Mouse (Mus musculus): ENCODE data around the gene Slc22a4. TPM values are rescaled to one million over a fixed set of nuclear protein-coding genes. Genes with fewer than 3 reads are reported as not detected.
"Not testable (repeated sequence)": the region's sequence is repeated elsewhere in the genome, so short reads cannot be mapped to it uniquely, and the experiment has no call there.

Gene Slc22a4
- total RNA-seq, 2 experiments from 2014 or later: 4.0 to 4.5 TPM

DNA sequence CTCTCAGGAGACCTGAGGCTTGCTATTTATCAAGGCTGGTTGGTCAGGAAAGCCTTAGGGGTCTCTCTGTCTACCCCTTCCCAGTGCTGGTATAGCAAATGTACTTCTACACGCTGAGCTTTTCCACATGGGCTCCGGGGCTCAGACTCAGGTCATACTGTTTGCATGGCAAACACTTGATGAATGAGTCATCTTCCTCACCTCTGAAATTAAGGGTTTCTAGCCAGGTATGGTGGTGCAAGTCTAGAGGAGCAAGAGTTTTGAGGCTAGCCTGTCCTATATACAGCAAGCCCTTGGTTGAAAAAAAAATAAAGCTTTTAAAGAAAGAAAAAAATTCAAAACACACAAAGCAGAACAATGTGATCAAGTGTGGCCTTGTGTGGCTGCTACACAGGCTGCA lies 16.6 kb downstream of the Slc22a4 start:
- no peak for DNase-seq (ENCODE audit: low spot score in 2 of 2)
- intact Hi-C loops (cut with DNase I): no loop called here

DNA sequence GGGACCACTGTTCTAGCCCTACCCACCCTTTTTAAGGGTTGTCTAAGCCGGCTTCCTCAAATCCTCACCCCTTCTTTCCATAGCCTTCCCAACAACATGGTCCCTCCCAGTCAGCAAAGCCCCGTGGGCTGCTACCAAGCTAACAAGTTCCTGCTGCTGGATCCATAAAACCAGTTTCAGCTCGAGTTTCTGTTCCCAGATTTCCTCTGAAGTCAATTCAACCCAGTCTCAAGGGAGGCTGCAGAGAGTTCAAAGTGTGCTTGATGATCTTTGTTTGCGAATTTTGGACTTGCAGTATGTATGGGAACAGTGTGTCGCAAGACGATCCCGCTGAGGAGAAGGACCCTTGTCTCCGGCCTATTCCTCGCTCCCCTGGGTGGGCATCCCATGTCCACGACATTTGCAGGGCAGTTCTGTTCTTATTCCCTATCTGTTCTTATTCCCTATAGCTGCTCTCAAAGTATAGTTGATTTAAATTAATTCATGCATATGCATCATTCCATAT lies 19.4 kb downstream of the Slc22a4 start:
- intact Hi-C loops (cut with DNase I): loop anchor here (10.0 kb wide), 1 partner anchor 526 kb away; no protein-coding TSS in a partner anchor
- DNase-seq (ENCODE audit: low spot score in 2 of 2): no peak

DNA sequence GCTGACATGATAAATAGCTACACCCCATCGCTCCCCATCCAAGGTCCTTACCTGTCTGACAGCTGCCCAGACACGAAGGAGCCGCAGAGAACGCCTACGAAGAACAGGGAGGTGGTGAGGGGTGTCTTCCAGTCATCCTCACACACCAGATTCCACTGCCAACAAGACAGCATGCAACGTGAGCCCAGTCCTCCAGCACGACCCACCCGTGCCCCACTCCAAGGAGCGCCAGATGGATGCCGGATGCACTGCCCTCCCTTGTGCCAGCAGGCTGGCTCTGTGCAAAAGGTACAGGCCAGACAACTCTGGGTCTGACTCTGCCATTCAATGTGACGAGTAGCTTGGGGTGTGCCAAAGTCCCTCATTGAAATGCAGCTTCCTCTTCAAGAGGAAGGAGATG lies 20.2 kb downstream of the Slc22a4 start:
- intact Hi-C loops (cut with DNase I): loop anchor here (10.0 kb wide), 1 partner anchor 527 kb away; no protein-coding TSS in a partner anchor
- DNase-seq (ENCODE audit: low spot score in 2 of 2): peak in 1 of 2 experiments; percentile 17

DNA sequence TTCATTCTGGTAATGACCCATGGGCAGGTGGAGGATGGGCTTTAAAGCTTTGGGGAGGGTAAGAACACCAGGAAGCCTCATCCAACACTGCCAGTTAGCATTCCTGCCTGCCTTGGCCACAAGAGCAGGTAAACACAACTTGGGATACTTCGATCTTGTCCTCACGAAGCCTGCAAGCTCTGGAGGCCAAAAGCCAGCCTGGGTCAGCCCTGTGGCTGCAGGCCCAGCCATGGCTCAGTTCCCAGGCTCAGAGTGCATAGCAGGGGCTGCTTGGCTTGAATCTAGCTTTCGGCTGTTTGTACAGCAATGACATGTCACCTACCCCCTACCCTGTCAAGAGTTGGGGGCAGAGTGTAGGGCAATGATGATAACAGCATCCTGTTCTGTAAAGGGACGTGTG lies 21.0 kb downstream of the Slc22a4 start:
- intact Hi-C loops (cut with DNase I): loop anchor here (10.0 kb wide), 1 partner anchor 528 kb away; no protein-coding TSS in a partner anchor
- DNase-seq (ENCODE audit: low spot score in 2 of 2): peak in 1 of 2 experiments; percentile 27

DNA sequence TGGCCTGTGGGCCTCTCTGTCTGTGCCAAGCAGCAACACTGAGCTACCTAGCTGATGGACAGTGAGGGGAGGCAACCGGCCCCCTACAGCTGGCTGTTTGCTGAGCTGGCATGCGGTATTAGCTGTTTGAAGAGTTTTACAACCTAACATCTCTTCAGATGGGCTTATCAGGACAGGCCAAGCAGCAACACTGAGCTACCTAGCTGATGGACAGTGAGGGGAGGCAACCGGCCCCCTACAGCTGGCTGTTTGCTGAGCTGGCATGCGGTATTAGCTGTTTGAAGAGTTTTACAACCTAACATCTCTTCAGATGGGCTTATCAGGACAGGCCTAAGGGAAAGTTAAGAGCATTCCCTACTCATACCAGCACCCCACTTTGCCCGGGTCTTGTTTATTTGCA lies 21.5 kb downstream of the Slc22a4 start:
- DNase-seq (ENCODE audit: low spot score in 2 of 2): not testable (repeated sequence)
- intact Hi-C loops (cut with DNase I): loop anchor here (10.0 kb wide), 1 partner anchor 528 kb away; no protein-coding TSS in a partner anchor

DNA sequence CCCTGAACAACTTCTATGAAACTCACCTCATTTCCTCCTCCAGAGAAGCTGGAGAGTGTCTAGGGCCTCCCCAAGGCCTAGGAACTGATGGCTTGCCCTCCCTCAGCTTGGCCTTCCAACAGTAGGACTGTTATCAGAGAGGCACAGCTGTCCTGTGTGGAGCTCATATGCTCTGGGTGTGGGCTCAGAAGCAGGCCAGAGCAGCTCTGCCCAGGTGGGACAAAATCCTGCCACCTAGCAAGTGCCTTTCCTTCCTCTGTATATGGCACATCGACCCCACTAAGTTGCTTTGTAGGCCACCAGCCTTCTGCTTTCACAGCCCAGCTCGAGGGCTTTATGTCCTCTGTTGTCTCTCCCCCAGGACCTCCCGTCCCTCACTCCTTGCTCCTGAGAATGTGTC lies 23.2 kb downstream of the Slc22a4 start:
- no peak for DNase-seq (ENCODE audit: low spot score in 2 of 2)
- intact Hi-C loops (cut with DNase I): loop anchor here (5.0 to 10.0 kb wide), 2 partner anchors 253 to 530 kb away; no protein-coding TSS in a partner anchor

DNA sequence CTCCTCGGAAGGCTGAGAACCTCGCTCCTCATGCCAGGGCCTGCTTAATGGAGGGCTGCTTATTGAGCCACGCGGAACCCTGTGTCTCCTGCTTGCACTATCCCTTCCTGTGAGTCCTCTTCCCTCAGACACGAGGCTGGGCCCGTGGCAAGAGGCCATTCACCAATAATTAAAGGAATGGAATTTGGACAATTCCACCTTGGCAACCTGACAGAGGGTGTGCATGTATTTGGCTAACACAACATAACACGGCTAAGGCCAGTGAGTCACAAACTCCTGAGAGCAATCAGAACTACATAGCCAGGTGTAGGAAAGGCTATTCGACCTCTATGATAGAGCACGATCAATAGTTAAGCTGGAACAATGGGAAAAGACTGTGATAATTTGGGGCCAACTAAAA lies 23.7 kb downstream of the Slc22a4 start:
- no peak for DNase-seq (ENCODE audit: low spot score in 2 of 2)
- intact Hi-C loops (cut with DNase I): loop anchor here (5.0 to 10.0 kb wide), 2 partner anchors 253 to 531 kb away; no protein-coding TSS in a partner anchor

DNA sequence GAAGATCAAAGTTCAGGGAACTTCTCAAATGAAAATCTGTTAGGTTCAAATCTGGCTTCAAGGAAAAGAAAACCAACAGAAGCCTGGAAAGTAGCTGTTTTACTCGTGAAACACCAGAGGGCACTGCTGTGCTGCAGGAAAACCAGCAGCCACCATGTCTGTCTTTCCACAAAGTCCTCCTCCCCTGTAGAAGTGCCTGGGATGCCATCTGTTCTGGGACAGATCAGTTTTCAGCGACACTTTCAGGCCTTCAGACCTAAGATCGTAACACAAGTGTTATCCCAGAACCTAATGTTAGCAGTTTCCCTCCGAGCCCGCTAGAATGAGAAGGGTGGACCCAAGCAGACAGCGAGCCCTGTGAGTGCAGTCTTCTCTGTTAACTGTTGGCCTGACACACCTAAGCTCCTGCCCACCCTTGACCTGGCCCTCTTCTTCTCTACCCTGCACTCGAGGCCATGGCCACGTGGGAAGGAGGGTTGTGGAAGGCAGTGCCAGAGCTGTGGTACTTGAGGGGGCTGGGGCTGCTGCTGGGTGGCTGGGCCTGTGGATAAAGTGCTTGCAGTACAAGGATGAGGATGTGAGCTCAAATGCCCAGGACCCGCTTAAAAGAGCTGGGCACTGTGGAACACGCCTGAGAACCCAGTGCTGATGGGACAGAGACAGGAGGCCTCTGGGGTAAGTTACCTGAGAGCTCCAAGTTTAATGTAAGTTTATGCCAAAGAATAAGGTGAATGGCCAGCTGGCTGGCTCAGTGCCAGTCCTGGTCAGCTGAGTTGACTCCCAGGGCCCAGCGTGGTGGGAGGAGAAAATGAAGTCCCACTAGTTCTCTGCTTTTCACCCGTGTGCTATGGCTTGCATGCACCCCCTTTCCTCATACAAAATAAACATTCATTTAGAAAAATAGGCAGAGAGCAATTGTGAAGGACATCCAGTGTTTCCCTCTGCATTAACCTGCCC lies 24.9 kb downstream of the Slc22a4 start:
- intact Hi-C loops (cut with DNase I): loop anchor here (2.0 to 10.0 kb wide), 4 partner anchors 52 to 532 kb away; no protein-coding TSS in a partner anchor
- peak; percentile 54 to 80 for DNase-seq (ENCODE audit: low spot score in 2 of 2)

DNA sequence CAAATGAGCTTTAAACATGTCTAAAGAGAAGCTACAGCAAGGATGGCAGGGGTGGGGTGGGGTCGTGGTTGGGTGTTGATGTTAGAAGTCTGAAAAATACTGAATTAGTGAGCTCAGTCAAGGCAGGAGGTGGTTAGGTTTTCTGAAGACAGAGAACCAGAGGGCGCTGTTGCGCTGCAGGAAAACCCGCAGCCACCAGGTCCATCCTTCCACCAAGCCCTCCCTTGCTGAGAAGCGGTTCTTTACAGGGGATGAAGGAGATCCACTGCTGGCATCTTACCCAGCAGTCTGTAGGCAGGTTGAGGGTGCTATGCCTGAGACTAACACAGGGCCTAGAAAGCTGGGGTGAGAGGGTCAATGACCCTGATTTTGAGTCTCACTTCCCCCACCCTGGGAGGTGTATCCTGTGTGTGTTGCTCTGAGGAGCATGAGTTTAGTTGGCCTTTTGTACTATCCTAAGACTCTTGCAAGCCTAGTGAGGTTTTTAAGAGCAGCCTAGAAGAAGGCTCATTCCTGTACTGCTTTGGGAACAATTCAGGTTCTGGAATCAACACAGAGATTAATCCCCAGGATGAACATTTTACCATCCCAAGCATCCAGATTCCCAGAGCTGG lies 25.6 kb downstream of the Slc22a4 start:
- DNase-seq (ENCODE audit: low spot score in 2 of 2): peak; percentile 74 to 81
- intact Hi-C loops (cut with DNase I): loop anchor here (2.0 to 10.0 kb wide), 4 partner anchors 53 to 533 kb away; no protein-coding TSS in a partner anchor

DNA sequence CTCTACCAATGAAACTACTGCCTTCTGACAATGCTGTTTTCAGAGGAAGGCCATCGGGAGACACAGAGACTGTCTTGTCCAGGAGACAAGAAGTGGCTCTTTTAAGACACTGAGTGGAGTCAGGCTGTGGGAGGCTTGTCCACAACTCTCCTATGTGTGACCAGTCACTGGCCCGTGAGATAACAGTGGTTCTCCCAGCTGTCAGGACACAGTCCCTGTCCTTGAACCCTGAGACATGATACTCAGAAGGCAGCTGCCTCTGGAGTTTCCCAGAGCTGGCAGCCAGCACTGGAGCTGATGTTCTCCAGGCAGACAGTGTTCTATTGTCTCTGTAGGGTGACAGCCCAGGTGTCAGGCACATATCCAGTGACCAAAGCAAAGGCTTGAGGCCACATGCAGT lies 30.2 kb downstream of the Slc22a4 start:
- peak in 1 of 2 experiments; percentile 15 for DNase-seq (ENCODE audit: low spot score in 2 of 2)
- intact Hi-C loops (cut with DNase I): no loop called here

DNA sequence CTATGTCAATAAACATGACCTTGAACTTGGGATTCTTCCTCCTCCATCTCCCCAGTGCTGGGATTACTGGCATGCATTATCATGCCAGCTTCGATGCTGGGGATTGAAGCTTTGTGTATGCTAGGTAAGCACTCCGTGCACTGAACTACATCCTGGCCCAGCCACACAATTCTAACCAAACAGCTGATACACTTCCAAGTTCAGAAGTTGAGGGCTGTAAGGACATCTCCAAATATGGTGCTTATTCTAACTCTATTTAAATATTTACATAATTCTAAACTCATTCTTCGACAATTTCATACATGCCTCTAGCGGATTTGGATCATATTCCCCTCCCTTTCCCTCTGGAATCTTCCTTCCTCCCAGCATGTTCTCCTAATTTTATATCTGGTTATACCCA lies 35.6 kb downstream of the Slc22a4 start:
- intact Hi-C loops (cut with DNase I): no loop called here
- no peak for DNase-seq (ENCODE audit: low spot score in 2 of 2)

DNA sequence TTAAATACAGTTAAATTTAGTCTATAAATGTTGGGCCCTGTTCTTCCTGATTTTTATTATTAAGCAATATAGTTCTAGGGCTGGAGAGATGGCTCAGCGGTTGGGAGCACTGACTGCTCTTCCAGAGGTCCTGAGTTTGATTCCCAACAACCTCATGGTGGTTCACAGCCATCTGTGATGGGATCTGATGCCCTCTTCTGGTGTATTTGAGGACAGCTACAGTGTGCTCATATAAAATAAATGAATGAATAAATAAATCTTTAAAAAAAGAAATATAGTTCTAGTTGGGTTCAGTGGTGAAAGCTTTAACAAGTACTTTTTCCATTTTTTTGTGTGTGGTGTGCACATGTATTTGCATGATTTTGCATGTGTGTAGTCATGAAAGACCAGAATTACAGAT lies 38.7 kb downstream of the Slc22a4 start:
- intact Hi-C loops (cut with DNase I): no loop called here
- no peak for DNase-seq (ENCODE audit: low spot score in 2 of 2)

DNA sequence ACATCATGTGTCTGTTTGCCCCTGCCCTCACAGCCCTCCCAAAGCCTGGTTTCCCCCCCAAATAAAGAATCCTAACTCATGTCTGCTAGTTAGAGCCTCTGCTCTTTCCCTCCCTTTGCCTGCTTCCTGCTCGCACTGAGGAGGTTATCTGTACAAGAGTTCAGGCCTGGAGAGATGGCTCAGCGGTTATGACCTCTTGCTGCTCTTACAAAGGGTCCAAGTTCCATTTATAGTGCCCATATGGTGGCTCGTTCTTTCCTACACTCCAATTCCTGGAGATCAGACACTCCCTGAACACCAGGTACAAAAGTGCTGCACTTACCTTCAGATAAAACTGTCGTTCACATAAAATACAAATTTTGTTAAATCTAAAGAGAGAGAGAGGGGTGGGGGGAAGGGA lies 39.8 kb downstream of the Slc22a4 start:
- intact Hi-C loops (cut with DNase I): no loop called here
- no peak for DNase-seq (ENCODE audit: low spot score in 2 of 2)

DNA sequence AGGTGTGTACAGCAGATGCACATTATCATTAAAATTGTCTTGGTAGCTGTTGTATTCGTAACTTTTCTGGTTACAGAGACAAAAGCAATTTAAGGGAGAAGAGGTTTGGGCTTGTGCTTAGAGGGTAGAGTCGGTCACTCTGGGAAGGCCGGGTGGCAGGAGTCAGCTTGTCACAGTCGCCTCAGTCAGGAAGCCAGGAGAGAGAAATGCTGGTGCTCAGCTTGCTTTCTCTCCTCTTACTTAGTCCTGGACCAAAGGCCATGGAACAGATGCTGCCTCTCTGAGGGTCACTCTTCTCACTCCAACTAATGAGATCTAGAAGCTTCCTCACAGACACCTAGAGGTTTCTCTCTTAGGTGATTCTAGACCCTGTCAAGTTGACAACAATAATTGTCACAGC lies 46.5 kb downstream of the Slc22a4 start:
- no peak for DNase-seq (ENCODE audit: low spot score in 2 of 2)
- intact Hi-C loops (cut with DNase I): no loop called here

DNA sequence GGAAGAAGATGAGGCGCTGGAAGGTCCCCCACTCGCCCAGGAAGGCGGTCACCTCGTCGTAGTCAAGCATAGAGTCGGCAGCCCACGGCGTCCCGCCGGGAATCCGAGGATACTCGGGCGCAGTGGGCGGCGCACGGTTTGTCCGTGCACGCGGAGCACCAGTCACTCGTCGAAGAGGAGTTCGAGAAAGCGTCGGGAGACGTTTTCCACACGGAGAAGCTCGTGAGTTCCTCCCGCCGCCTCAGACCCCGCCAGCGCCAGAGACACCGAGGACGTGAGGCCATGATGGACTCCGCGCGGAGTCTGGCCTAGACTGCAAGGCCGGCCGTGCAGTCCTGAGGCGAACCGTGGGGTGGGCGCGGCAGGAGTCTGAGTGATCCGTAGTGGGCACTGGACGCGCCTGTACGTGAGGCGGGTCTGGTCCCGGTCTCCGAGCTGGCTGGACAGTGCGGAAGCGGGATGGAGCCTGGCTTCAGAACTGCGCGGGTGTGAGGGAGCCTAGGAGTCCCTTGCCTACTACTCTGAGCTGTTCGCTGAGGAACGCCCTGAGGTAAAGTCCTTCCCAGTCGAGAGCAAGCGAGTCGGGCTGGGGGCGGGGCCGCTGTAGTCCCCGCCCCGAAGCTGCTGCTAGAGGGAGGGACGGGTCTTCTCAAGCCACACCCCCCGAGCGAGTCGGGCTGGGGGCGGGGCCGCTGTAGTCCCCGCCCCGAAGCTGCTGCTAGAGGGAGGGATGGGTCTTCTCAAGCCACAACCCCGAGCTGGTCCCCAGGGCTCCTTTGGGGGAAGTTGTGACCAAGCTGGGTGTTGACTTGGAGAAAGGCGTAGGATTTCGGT lies 47.9 kb downstream of the Slc22a4 start, which contains the start of gene Slc22a21:
TSS of gene Slc22a21 (minus strand) at position 545 of the 834 bp plus-strand sequence.
- intact Hi-C loops (cut with DNase I): no loop called here
- DNase-seq (ENCODE audit: low spot score in 2 of 2): peak; percentile 43 to 63

DNA sequence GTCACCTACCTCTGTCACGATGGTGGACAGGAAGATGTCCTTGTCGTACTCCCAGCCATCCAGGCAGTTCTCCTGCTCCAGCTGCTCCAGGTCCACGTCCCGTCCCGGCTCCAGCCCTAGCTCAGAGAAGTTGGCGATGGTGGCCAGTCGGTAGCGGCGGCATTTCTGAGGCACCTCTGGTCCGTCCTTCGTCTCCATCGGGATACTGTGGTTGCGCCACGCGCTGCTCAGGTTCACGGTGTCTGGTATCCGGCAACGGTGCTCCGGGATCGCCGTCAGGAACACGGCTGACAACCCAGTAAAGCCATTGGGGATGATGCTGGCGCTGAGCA lies 48.5 kb downstream of the Slc22a4 start:
- intact Hi-C loops (cut with DNase I); DNase-seq (ENCODE audit: low spot score in 2 of 2): not testable (repeated sequence)

DNA sequence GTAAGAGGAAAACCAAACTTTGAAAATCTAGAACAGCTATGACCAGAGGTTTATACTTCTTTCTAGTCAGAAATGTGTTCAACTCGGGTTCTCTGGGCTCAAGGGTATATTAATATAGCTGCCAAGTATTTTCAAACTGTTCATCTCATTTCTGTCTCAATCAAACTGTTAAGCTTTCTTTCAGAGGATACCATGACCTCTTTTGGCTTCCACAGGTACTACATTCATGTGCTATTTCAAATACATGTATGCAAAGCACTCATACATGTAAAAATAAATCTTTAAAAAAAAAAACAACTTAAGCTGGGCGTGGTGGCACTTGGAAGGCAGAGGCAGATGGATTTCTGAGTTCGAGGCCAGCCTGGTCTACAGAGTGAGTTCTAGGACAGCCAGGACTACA lies 50.2 kb downstream of the Slc22a4 start:
- intact Hi-C loops (cut with DNase I): no loop called here
- no peak for DNase-seq (ENCODE audit: low spot score in 2 of 2)

DNA sequence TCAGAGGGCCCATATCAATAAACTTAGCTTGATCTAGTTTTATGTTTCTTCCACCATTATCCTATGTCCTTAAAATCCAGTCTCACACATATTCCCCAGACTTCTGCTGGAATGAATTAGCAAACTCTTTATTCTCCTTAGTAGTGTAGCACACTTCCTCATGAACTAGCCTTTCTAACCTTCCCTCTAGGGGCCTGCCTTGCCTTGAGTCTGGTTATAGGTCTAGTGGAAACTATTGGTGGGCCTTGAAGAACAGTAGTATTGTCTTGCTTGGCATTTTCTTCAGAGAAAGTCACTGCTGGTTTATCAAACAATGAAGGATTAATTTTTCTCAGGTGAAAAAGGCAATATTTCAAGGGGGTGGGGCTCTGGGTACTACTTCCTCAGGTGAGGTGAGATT lies 52.3 kb downstream of the Slc22a4 start:
- DNase-seq (ENCODE audit: low spot score in 2 of 2): no peak
- intact Hi-C loops (cut with DNase I): no loop called here

DNA sequence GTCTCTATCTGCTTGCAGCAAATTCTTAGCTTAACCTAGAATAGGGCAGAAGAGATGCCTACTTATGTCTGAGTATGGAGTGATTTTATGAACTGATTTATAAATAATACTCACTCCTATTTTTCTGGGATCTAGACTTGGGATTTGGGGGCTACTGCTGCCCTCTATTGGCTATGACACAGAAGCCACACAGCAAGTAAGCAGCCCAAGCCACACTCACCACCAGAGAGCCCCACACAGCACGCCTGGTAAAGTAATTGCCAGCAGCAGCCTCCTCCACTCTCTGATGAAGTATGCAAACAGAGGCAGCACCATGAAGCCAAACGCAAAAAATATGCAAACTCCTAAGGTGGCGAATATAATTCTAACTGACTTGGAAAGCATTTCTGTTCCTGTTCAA lies 68.9 kb downstream of the Slc22a4 start:
- peak; percentile 8 to 12 for DNase-seq (ENCODE audit: low spot score in 2 of 2)
- intact Hi-C loops (cut with DNase I): no loop called here
